Mouse (Mus musculus): ENCODE results near the gene Pgm1. TPM values are rescaled to one million over a fixed set of nuclear protein-coding genes. Genes with fewer than 3 reads are reported as not detected.

Pgm1 gene
- 77.5 and 80.1 TPM in 2 replicates for polyA plus RNA-seq (2015; fragmentation: Nextera tagmentation; extraction: Ambion mirVana)

- 5% methylated on average over 23 of the region's 23 CpGs for WGBS
- Histone ChIP-seq H3K27me3 (replicated peaks) (0 out of 2 replicates have a peak, but pooled peaks cover 2% of the 10 kb centered on the region), H3K9me3 (no peaks in the 10 kb centered on the region), H3K4me2 (peak within 1 kb of the TSS; percentile 96), H3K36me3 (replicated peaks) (no peaks in the 10 kb centered on the region), H3K4me3 (peak within 1 kb of the TSS; percentile 73), H3K4me1 (peaks cover 17% of the 10 kb centered on the region; the same call in 1 of the 2 replicates), H3K27ac (peak within 1 kb of the TSS; percentile 93), H3K9ac (peak within 1 kb of the TSS; percentile 80)
- peak; percentile 92 for ATAC-seq (replicated peaks)
Measured at GRCm38 (mm10) chr4:99929149-99929612, at the start of gene Pgm1. Gene Pgm1, plus strand, starts transcription at chr4:99929414.

DNA sequence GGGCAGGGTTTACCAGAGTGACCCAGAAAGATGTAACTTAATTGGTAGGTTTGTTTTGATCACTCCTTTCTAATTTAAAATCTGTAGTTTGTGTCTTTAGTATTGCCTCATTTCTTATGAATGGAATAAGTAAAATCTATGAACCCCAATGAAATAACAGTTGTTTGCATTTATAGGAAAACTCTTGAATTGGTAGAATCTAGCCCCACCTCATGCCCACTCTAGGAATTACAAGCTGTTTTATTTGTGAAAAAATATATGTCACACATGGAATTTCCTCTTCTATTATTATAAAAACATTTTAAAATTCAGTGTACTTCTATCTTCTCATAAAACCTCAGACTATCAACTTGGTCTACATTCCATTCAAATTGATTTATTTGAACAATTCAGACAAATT, 47.3 kb upstream of the Pgm1 start:
- Histone ChIP-seq H3K4me3 (no peak overlapping the region), H3K4me1 (no peaks in the 10 kb centered on the region), H3K9me3 (no peaks in the 10 kb centered on the region), H3K27me3 (replicated peaks) (no peaks in the 10 kb centered on the region), H3K27ac (no peak overlapping the region), H3K4me2 (no peak overlapping the region), H3K36me3 (replicated peaks) (no peaks in the 10 kb centered on the region), H3K9ac (no peak overlapping the region)
- no peak for ATAC-seq (replicated peaks)

GRCm38 (mm10) chr4:99882405-99882804, 46.8 kb upstream of the Pgm1 start:
- Histone ChIP-seq H3K9me3 (no peaks in the 10 kb centered on the region), H3K27ac (no peak overlapping the region), H3K27me3 (replicated peaks) (no peaks in the 10 kb centered on the region), H3K4me1 (no peaks in the 10 kb centered on the region), H3K9ac (no peak overlapping the region), H3K4me2 (no peak overlapping the region), H3K36me3 (replicated peaks) (no peaks in the 10 kb centered on the region), H3K4me3 (no peak overlapping the region)
- no peak for ATAC-seq (replicated peaks)

DNA sequence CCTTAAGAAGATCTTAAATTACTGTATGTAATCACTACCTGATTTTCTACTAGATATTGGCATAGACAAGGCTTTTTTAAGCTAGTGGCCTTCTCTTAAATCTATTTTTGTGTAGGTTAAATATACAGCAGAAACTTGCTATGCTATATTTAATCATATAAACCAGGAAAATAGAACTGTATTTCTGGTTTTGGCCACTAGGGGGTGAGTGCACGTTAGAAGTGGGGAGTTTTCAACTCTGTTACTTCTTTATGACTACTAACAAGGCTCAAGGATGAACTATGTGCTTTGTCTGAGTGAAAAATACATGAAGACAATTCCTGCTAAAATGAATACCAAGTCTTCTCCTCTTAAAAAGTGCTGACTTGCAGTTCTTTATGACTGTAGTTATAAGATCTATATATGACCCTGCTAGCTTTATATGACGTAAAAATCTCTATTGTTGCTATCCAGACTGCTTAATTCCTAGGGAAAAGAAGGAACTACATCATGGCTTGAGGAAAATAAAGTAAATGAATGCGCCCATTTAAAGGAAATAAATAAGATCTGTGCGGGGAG, 15.2 kb upstream of the Pgm1 start:
- 68% methylated on average over 4 of the region's 4 CpGs for WGBS
- H3K9me3 ChIP-seq = no peaks in the 10 kb centered on the region
- no peaks in the 10 kb centered on the region for H3K4me1 ChIP-seq
- no peak overlapping the region for H3K9ac ChIP-seq
- H3K36me3 ChIP-seq (replicated peaks) = no peaks in the 10 kb centered on the region
- no peak overlapping the region for H3K4me2 ChIP-seq
- H3K4me3 ChIP-seq = no peak overlapping the region
- no peaks in the 10 kb centered on the region for H3K27me3 ChIP-seq (replicated peaks)
- no peak overlapping the region for H3K27ac ChIP-seq
- ATAC-seq (replicated peaks) = no peak

- Histone ChIP-seq H3K36me3 (replicated peaks) (no peaks in the 10 kb centered on the region), H3K27ac (no peak overlapping the region), H3K4me1 (peaks cover 15% of the 10 kb centered on the region; the same call in 1 of the 2 replicates), H3K9ac (no peak overlapping the region), H3K9me3 (no peaks in the 10 kb centered on the region), H3K4me2 (no peak overlapping the region), H3K27me3 (replicated peaks) (0 out of 2 replicates have a peak, but pooled peaks cover 2% of the 10 kb centered on the region), H3K4me3 (no peak overlapping the region)
- ATAC-seq (replicated peaks) = no peak
- 93% methylated on average over 4 of the region's 4 CpGs for WGBS
Measured at GRCm38 (mm10) chr4:99926380-99926779, 2.8 kb upstream of the Pgm1 start.

DNA sequence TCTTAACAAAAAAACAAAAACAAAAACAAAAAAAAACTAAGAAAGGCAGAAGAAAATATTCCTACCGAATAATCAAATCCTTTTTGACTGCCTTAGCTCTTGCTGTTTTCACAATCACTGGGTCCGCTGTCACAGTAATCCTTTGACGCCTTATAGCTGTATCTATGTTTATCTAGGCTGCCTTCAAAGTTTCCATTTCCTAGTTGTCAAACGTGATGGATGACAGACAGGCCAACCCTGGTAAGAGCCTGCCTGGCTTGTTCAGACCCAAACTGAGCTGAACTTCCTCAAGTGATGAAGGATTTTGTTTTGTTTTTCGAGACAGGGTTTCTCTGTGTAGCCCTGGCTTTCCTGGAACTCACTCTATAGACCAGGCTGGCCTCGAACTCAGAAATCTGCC, 693 bp upstream of the Pgm1 start:
- no peak overlapping the region for H3K4me3 ChIP-seq
- WGBS = 83% methylated on average over 6 of the region's 6 CpGs

GRCm38 (mm10) chr4:99929613-99930517, 651 bp downstream of the Pgm1 start, which contains the start of gene Itgb3bp:
Gene Itgb3bp, minus strand, starts transcription at chr4:99929813.
- ATAC-seq (replicated peaks) = peak; percentile 95
- Histone ChIP-seq H3K4me3 (peak within 1 kb of the TSS; percentile 73), H3K4me1 (peaks cover 17% of the 10 kb centered on the region; the same call in 1 of the 2 replicates), H3K27ac (peak within 1 kb of the TSS; percentile 93), H3K36me3 (replicated peaks) (no peaks in the 10 kb centered on the region), H3K9me3 (no peaks in the 10 kb centered on the region), H3K9ac (peak within 1 kb of the TSS; percentile 80), H3K4me2 (peak within 1 kb of the TSS; percentile 96), H3K27me3 (replicated peaks) (0 out of 2 replicates have a peak, but pooled peaks cover 2% of the 10 kb centered on the region)
- WGBS = 1% methylated on average over 52 of the region's 57 CpGs

More for the DNA sequence above, 693 bp upstream of the Pgm1 start:
- Histone ChIP-seq H3K4me1 (peaks cover 17% of the 10 kb centered on the region; the same call in 1 of the 2 replicates), H3K4me2 (peak overlapping the region; percentile 96), H3K36me3 (replicated peaks) (no peaks in the 10 kb centered on the region), H3K27me3 (replicated peaks) (0 out of 2 replicates have a peak, but pooled peaks cover 2% of the 10 kb centered on the region), H3K9me3 (no peaks in the 10 kb centered on the region), H3K27ac (no peak overlapping the region), H3K9ac (no peak overlapping the region)
- ATAC-seq (replicated peaks) = no peak

- H3K4me2 ChIP-seq = peak overlapping the region; percentile 96
- peak overlapping the region; percentile 73 for H3K4me3 ChIP-seq
- H3K36me3 ChIP-seq (replicated peaks) = no peaks in the 10 kb centered on the region
- H3K27ac ChIP-seq = 0 out of 2 replicates have a peak overlapping the region, but pooled peaks have one; percentile 20
- H3K4me1 ChIP-seq = peaks cover 17% of the 10 kb centered on the region; the same call in 1 of the 2 replicates
- WGBS = 46% methylated on average over 10 of the region's 10 CpGs
- no peak for ATAC-seq (replicated peaks)
- H3K9ac ChIP-seq = no peak overlapping the region
- H3K27me3 ChIP-seq (replicated peaks) = 0 out of 2 replicates have a peak, but pooled peaks cover 2% of the 10 kb centered on the region
- no peaks in the 10 kb centered on the region for H3K9me3 ChIP-seq
Measured at GRCm38 (mm10) chr4:99930518-99931239, 1.5 kb downstream of the Pgm1 start.

DNA sequence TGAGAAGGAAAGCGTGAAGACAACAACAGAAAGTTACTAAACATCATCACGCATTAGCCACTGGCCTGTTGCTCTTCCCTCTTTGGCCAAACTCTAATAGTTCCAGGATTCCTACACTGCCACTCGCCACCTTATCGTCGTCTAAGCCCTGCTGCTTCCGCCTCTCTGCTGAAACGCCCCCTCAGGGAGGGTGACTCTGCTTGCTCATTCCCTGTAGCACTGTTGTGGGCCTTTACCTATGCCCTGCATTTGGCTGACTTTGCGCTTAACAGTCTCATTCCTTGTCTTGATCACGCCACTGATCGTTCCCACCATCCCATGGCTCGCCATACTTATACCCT, 2.0 kb downstream of the Pgm1 start:
- WGBS = 66% methylated on average over 11 of the region's 11 CpGs
- Histone ChIP-seq H3K27me3 (replicated peaks) (0 out of 2 replicates have a peak, but pooled peaks cover 2% of the 10 kb centered on the region), H3K4me3 (no peak overlapping the region), H3K4me2 (peak overlapping the region; percentile 96), H3K4me1 (peaks cover 17% of the 10 kb centered on the region; the same call in 1 of the 2 replicates), H3K27ac (no peak overlapping the region), H3K36me3 (replicated peaks) (no peaks in the 10 kb centered on the region), H3K9ac (no peak overlapping the region), H3K9me3 (no peaks in the 10 kb centered on the region)
- ATAC-seq (replicated peaks) = no peak

- H3K9me3 ChIP-seq = no peaks in the 10 kb centered on the region
- ATAC-seq (replicated peaks) = no peak
- H3K4me1 ChIP-seq = peaks cover 17% of the 10 kb centered on the region; the same call in 1 of the 2 replicates
- no peak overlapping the region for H3K4me3 ChIP-seq
- H3K27ac ChIP-seq = no peak overlapping the region
- no peak overlapping the region for H3K9ac ChIP-seq
- H3K36me3 ChIP-seq (replicated peaks) = no peaks in the 10 kb centered on the region
- H3K27me3 ChIP-seq (replicated peaks) = 0 out of 2 replicates have a peak, but pooled peaks cover 2% of the 10 kb centered on the region
- whole genome bisulfite sequencing = 83% methylated on average over 4 of the region's 4 CpGs
- H3K4me2 ChIP-seq = no peak overlapping the region
Measured at GRCm38 (mm10) chr4:99931807-99932206, 2.6 kb downstream of the Pgm1 start.

DNA sequence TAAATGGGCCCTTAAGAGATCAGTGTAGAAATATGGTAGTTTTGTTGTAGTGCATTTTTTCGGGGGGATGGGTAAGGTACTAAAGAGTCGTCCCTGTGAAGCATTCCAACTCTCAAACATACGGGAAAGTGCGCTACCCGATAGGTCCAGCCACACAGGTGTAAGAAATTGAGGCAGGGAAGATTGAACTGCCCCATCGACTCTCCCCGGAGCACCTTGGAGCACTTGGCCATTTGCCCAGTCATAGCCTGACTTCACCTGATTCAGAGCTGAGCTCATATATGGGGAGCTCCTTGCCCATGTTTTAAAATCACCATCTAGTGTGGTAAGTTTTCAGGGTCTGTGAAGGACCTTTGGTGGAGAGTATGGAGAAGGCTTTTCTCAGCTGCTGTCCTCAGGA, 5.6 kb downstream of the Pgm1 start:
- no peak overlapping the region for H3K27ac ChIP-seq
- ATAC-seq (replicated peaks) = no peak
- 95% methylated on average over 7 of the region's 7 CpGs for WGBS

DNA sequence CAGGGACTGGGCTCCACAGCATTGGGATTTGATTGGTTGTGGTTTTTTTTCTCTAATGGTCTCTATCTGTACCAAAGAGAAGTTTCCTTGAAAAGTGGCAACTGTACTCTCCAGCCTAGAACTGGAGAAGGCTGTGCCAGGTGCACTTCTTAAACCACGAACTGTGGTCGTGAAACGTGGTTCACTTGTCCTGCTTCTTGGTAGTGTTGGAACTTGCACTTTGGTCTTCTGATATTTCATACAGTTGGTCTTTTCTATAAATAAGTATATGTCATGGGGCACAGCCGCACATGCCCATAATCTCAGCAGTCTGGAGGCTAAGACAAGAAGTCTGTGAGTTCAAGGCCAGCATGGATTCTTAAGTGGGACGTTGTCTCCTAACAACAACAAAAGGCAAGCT, 7.1 kb downstream of the Pgm1 start:
- H3K9ac ChIP-seq = no peak overlapping the region
- ATAC-seq (replicated peaks) = no peak
- H3K4me2 ChIP-seq = no peak overlapping the region

More for the DNA sequence above, 5.6 kb downstream of the Pgm1 start:
- Histone ChIP-seq H3K4me3 (no peak overlapping the region), H3K9ac (no peak overlapping the region), H3K4me2 (no peak overlapping the region), H3K27me3 (replicated peaks) (0 out of 2 replicates have a peak, but pooled peaks cover 2% of the 10 kb centered on the region), H3K9me3 (no peaks in the 10 kb centered on the region), H3K4me1 (peaks cover 17% of the 10 kb centered on the region; the same call in 1 of the 2 replicates), H3K36me3 (replicated peaks) (no peaks in the 10 kb centered on the region)

More for the DNA sequence above, 7.1 kb downstream of the Pgm1 start:
- H3K27ac ChIP-seq = no peak overlapping the region
- 97% methylated on average over 5 of the region's 5 CpGs for WGBS
- H3K27me3 ChIP-seq (replicated peaks) = no peaks in the 10 kb centered on the region
- no peak overlapping the region for H3K4me3 ChIP-seq
- H3K9me3 ChIP-seq = no peaks in the 10 kb centered on the region
- peaks cover 3% of the 10 kb centered on the region; the same call in 1 of the 2 replicates for H3K4me1 ChIP-seq
- H3K36me3 ChIP-seq (replicated peaks) = no peaks in the 10 kb centered on the region

Measured in midbrain, embryonic 15.5 days (tissue).